Mouse (Mus musculus) small intestine, adult 2 months (tissue): Measurements from ENCODE around the gene Rad54l. TPM values are rescaled to one million over a fixed set of nuclear protein-coding genes. Genes with fewer than 3 reads are reported as not detected.

Source experiments
- H3K27ac ChIP-seq: fragments of 200-500 bp; 2 replicates; pipeline ENCODE4 v1.5.1; 2012; ENCODE audit warnings: low read depth, low read length, control low read depth, inconsistent platforms; ENCODE audit not compliant: insufficient read depth
- H3K27me3 ChIP-seq: fragments of 200-500 bp; 2 replicates; pipeline ENCODE4 v1.6.1; 2012; ENCODE audit warnings: mild to moderate bottlenecking, moderate library complexity, low read length, inconsistent platforms; ENCODE audit not compliant: control insufficient read depth, insufficient read depth
- H3K36me3 ChIP-seq: fragments of 200-500 bp; 2 replicates; pipeline ENCODE4 v1.6.1; 2012; ENCODE audit warnings: mild to moderate bottlenecking, low read length, control low read depth, inconsistent platforms; ENCODE audit not compliant: control insufficient read depth, insufficient read depth
- H3K4me1 ChIP-seq: fragments of 200-500 bp; 2 replicates; pipeline ENCODE4 v1.6.1; 2012; ENCODE audit warnings: low read length, inconsistent platforms, mixed read lengths; ENCODE audit not compliant: control insufficient read depth, insufficient read depth, insufficient read length
- H3K4me3 ChIP-seq: fragments of 200-500 bp; 2 replicates; pipeline ENCODE4 v1.5.1; 2012; ENCODE audit warnings: low read depth, mild to moderate bottlenecking, control low read depth, inconsistent platforms, low read length, moderate library complexity
- CTCF ChIP-seq: fragments of 200-500 bp; IDR thresholded peaks from 2 replicates; pipeline ENCODE4 v1.5.1; 2012; ENCODE audit warnings: low read depth, mild to moderate bottlenecking, control low read depth, inconsistent platforms, low read length, moderate library complexity, mixed read lengths; ENCODE audit not compliant: insufficient replicate concordance, insufficient read length; ENCODE audit errors: extremely low read depth
- POLR2A ChIP-seq: fragments of 200-500 bp; IDR thresholded peaks from 2 replicates; pipeline ENCODE4 v1.6.1; 2012; ENCODE audit warnings: low read depth, mild to moderate bottlenecking, control low read depth, inconsistent platforms, low read length, moderate library complexity
- WGBS: fragments of 180-500 bp; shearing (Covaris S2); methylation state at CpG from one replicate; pipeline ENCODE4 v1.1.7; 2018; 5-methylcytosine and 5-hydroxymethylcytosine counted together
- polyA plus RNA-seq: library from polyadenylated mRNA; depleted of rRNA; stranded (reverse); fragments of >200 nt; gene quantifications from 2 replicates; pipeline ENCODE4 v1.2.3, GENCODE M21; 2012

Rad54l gene
- polyA plus RNA-seq, 1 experiment, result 1.5 TPM

GRCm38 (mm10) chr4:116070116-116070515 lies 53.4 kb downstream of the Rad54l start:
- H3K4me1 ChIP-seq, result peaks cover 2% of the 10 kb centered on the region; the same call in 1 of the 2 replicates
- no peaks in the 10 kb centered on the region for H3K27me3 ChIP-seq
- WGBS, result 29% methylated on average over 6 of the region's 6 CpGs
- no peak overlapping the region for H3K4me3 ChIP-seq
- peaks cover 44% of the 10 kb centered on the region for H3K36me3 ChIP-seq
- H3K27ac ChIP-seq, result no peak overlapping the region
- TF ChIP-seq POLR2A (no peak), CTCF (no peak)

DNA sequence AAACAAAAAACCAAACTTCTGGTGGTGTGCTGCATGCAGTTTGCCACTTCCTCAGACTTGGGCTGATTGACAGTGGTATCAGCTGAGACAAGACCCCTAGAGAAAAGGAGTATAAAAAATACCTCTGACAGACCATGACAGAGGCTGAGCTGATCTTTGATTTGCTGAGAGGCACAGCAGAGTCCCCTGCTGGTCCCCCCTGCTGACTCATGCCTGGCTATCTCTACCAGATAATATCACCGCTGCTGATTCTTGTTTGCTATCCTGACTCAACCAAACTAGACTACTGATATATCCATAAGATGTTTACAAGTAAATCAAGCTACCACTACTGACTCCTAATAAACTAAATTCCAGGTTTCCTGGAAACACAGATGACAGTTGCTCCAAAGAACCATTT lies 59.6 kb downstream of the Rad54l start:
- no peak for TF ChIP-seq POLR2A
- TF ChIP-seq CTCF, result no peak
- peaks cover 32% of the 10 kb centered on the region for H3K36me3 ChIP-seq
- no peaks in the 10 kb centered on the region for H3K27me3 ChIP-seq
- H3K4me3 ChIP-seq, result no peak overlapping the region
- 18% methylated on average over 1 of the region's 1 CpGs for WGBS
- no peak overlapping the region for H3K27ac ChIP-seq
- H3K4me1 ChIP-seq, result no peaks in the 10 kb centered on the region

DNA sequence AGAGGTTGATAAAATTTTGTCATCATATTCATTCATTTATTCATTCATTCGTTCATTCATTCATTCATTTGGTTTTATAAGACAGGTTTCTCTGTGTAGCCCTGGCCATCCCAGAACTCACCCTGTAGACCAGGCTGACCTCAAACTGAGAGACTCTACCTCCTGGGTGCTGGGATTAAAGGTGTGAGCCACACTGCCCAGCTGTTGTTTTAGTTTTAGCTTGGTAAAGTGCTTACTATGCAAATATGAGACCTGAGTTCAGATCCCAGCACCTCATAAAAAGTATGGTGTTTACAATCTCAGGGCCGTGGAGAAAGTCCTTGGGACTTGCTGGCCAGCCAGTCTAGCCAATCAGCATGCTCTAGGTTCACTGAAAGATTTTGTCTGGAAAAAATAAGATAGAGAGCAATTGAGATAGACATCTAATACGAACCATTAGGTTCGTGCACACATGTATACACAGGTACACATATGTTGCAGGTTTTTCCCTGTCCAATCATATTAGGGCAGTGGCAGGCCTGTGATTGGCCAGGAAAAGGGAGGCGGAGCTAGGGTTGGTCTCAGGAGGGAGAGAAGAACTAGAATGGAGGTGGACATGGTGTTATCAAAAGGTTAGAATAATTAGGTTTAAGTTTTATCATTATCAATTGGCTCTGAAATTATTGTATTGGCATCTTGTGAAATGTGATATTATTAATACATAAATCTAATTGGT lies 64.3 kb downstream of the Rad54l start:
- Histone ChIP-seq H3K27ac (no peak overlapping the region), H3K4me1 (no peaks in the 10 kb centered on the region), H3K36me3 (no peaks in the 10 kb centered on the region; the same call in 1 of the 2 replicates), H3K4me3 (no peak overlapping the region), H3K27me3 (no peaks in the 10 kb centered on the region)
- WGBS, result 73% methylated on average over 5 of the region's 5 CpGs
- no peak for TF ChIP-seq POLR2A
- no peak for TF ChIP-seq CTCF

GRCm38 (mm10) chr4:116057559-116057958 lies 65.9 kb downstream of the Rad54l start:
- H3K4me3 ChIP-seq, result no peak overlapping the region
- WGBS, result 10% methylated on average over 1 of the region's 1 CpGs
- no peak for TF ChIP-seq POLR2A
- TF ChIP-seq CTCF, result no peak
- H3K4me1 ChIP-seq, result no peaks in the 10 kb centered on the region; the same call in 1 of the 2 replicates
- no peaks in the 10 kb centered on the region for H3K27me3 ChIP-seq
- no peak overlapping the region for H3K27ac ChIP-seq
- H3K36me3 ChIP-seq, result no peaks in the 10 kb centered on the region

GRCm38 (mm10) chr4:116053399-116053961 lies 70.0 kb downstream of the Rad54l start, which contains the start of gene Nsun4:
TSS of gene Nsun4 (minus strand) at chr4:116053876.
- TF ChIP-seq POLR2A, result peak; percentile 48
- TF ChIP-seq CTCF, result no peak
- no peaks in the 10 kb centered on the region for H3K36me3 ChIP-seq
- H3K27me3 ChIP-seq, result no peaks in the 10 kb centered on the region
- WGBS, result under 1% methylated on average over 35 of the region's 35 CpGs
- peak within 1 kb of the TSS; percentile 68 for H3K4me3 ChIP-seq
- H3K4me1 ChIP-seq, result peaks cover 2% of the 10 kb centered on the region; the same call in 1 of the 2 replicates
- H3K27ac ChIP-seq, result peak within 1 kb of the TSS; percentile 94

DNA sequence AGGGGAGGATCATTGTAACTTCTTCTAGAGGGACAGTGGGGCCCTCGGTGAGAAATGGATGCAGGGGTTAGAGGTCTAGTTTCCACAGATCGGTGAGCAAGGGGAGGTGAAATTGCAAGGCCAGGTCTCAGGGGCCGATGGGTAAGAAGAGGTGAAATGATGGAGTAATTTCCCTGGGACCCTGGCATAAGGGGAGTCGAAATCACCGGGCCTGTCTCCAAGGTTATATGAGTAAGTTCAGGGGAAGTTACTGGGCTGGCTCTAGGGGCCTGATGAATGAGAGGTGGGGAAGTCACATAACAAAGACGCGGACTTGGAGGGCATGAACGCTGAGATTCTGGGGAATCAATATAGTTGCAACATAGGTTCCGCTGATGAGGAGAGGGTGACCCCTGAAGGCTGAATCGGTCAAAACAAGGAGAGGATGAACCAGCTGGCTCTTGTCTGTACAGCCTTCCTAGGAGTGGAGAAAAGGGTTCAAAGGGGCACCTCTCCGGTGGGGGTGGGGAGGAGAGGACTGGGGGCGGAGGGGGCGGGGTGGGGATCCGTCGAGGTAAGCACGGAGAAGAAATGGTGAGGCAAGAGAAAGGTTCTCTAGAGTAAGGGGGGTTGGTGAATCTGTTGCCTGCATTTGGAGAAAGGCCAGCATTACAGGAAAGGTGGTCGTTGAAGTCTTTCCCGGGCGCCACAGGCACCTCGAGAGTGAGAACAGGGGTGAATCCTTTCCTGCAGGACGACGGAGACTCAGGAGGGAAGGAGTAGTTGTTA lies 70.8 kb downstream of the Rad54l start:
- no peaks in the 10 kb centered on the region for H3K27me3 ChIP-seq
- TF ChIP-seq POLR2A, result no peak
- peak; percentile 35; the same call in 1 of the 2 replicates for TF ChIP-seq CTCF
- H3K4me3 ChIP-seq, result peak overlapping the region; percentile 68
- H3K36me3 ChIP-seq, result peaks cover under 1% of the 10 kb centered on the region; the same call in 1 of the 2 replicates
- H3K27ac ChIP-seq, result peak overlapping the region; percentile 94
- 6% methylated on average over 22 of the region's 22 CpGs for WGBS
- H3K4me1 ChIP-seq, result peaks cover 5% of the 10 kb centered on the region; the same call in 1 of the 2 replicates
